Mouse (Mus musculus): ENCODE results near the gene Myt1l.
A peak's percentile ranks its signal among the peaks of the same experiment; 100 is the strongest.

Gene Myt1l

GRCm38 (mm10) chr12:29823766-29824417 lies 295.7 kb downstream of the Myt1l start:
- DNase-seq: no peak

- no peak for DNase-seq
These were observed 302.4 kb downstream of the Myt1l start for GRCm38 (mm10) chr12:29830571-29830970.

GRCm38 (mm10) chr12:29831356-29831755 lies 303.2 kb downstream of the Myt1l start:
- no peak for DNase-seq

GRCm38 (mm10) chr12:29837301-29837791 lies 309.2 kb downstream of the Myt1l start:
- peak; percentile 72 for DNase-seq

- DNase-seq: no peak
These were observed 310.2 kb downstream of the Myt1l start for GRCm38 (mm10) chr12:29838421-29838820.

GRCm38 (mm10) chr12:29849936-29850335 lies 321.8 kb downstream of the Myt1l start:
- peak; percentile 43 for DNase-seq

- DNase-seq: no peak
These were observed 326.0 kb downstream of the Myt1l start for GRCm38 (mm10) chr12:29854151-29854585.

GRCm38 (mm10) chr12:29855007-29855406 lies 326.8 kb downstream of the Myt1l start:
- DNase-seq: no peak

- peak; percentile 62 for DNase-seq
These were observed 332.8 kb downstream of the Myt1l start for GRCm38 (mm10) chr12:29860986-29861385.

- DNase-seq: peak; percentile 47
These were observed 340.1 kb downstream of the Myt1l start for GRCm38 (mm10) chr12:29868295-29868694.

GRCm38 (mm10) chr12:29868781-29869180 lies 340.6 kb downstream of the Myt1l start:
- DNase-seq: peak; percentile 55

- DNase-seq: peak; percentile 94
These were observed 344.1 kb downstream of the Myt1l start for GRCm38 (mm10) chr12:29872156-29872815.

GRCm38 (mm10) chr12:29873281-29873772 lies 345.1 kb downstream of the Myt1l start:
- DNase-seq: peak; percentile 56

GRCm38 (mm10) chr12:29877977-29878376 lies 349.8 kb downstream of the Myt1l start:
- DNase-seq: peak; percentile 81

GRCm38 (mm10) chr12:29882871-29883617 lies 354.9 kb downstream of the Myt1l start:
- DNase-seq: peak; percentile 94

- DNase-seq: peak; percentile 86
These were observed 356.2 kb downstream of the Myt1l start for GRCm38 (mm10) chr12:29884376-29884775.

- peak; percentile 73 for DNase-seq
These were observed 366.5 kb downstream of the Myt1l start for GRCm38 (mm10) chr12:29894669-29895068.

- no peak for DNase-seq
These were observed 369.4 kb downstream of the Myt1l start for GRCm38 (mm10) chr12:29897533-29898085.

- DNase-seq: peak; percentile 54
These were observed 376.1 kb downstream of the Myt1l start for GRCm38 (mm10) chr12:29904101-29904874.

GRCm38 (mm10) chr12:29907056-29907455 lies 378.9 kb downstream of the Myt1l start:
- DNase-seq: peak; percentile 50

- DNase-seq: no peak
These were observed 388.0 kb downstream of the Myt1l start for GRCm38 (mm10) chr12:29916139-29916538.

GRCm38 (mm10) chr12:29916807-29917206 lies 388.6 kb downstream of the Myt1l start:
- DNase-seq: peak; percentile 27

Measured in cerebellum, adult 9-10 months (tissue).